Mouse (Mus musculus) B cell, adult 2 months (primary cell): Measurements from ENCODE around the gene Nectin1.
A peak's percentile ranks its signal among the peaks of the same experiment; 100 is the strongest.

Experiments
- DNase-seq, 2 experiments: peaks; one replicate each; pipeline ENCODE4 v3.0.0; 2022

Nectin1 gene

DNA sequence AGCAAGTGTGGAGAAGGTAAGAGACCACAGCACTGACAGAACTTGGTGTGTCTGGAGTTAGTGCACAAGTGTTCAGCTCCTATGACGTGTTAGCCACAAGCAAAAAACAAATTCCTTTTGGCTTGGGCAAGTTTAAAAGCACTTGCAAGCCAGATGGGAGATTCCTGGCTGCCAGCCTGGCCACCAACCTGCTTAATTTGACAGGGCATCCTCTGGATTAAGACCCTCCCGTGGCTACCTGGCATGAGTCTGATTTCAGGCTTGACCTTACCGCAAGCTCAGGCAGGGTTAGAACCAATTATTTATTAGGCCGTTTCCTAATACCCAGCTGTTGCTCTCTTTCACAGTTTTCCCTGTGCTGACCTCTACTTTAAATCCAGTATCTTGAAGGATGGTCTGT, 1.7 kb upstream of the Nectin1 start:
- no peak for DNase-seq

GRCm38 (mm10) chr9:43742902-43743646, 710 bp upstream of the Nectin1 start:
- DNase-seq = peak in 1 of 2 experiments; percentile 17

GRCm38 (mm10) chr9:43744138-43744981, 576 bp downstream of the Nectin1 start:
- peak; percentile 9 for DNase-seq

DNA sequence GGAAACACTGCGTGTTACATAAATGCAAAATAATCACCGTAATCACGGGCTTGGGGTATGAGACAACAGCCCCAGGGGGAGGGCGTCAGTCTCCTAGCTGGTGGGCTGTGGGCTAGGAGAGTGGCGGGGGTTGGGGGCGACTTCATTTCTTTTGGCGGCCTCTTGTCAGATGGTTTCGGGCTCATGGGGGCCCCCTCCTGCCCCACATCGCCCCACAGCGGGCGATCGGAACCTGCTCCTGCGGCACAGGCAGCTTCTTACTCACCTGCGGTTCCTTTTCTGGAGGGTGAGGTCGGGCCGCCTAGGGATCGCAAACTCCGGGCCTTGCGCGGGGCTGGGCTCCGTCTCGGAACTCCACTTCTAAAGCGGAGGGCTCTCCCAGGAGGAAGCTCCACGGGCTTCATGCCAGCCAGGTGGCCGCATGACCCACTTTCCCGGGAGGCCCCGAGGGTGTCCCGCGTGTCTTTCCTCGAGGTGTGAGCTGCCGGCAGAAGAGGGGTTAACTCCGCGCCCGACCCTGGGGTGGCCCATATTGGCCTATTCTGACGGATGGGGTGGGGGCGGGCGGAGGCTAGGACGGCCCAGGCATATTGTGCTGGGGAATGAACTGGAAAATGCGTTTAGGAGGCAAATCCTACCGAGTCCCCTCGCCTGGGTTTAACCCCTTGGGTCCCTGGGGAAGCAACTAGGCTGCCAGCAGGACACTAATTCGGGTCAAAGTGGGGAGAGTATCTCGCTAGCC, 1.4 kb downstream of the Nectin1 start:
- peak; percentile 43 to 48 for DNase-seq

DNA sequence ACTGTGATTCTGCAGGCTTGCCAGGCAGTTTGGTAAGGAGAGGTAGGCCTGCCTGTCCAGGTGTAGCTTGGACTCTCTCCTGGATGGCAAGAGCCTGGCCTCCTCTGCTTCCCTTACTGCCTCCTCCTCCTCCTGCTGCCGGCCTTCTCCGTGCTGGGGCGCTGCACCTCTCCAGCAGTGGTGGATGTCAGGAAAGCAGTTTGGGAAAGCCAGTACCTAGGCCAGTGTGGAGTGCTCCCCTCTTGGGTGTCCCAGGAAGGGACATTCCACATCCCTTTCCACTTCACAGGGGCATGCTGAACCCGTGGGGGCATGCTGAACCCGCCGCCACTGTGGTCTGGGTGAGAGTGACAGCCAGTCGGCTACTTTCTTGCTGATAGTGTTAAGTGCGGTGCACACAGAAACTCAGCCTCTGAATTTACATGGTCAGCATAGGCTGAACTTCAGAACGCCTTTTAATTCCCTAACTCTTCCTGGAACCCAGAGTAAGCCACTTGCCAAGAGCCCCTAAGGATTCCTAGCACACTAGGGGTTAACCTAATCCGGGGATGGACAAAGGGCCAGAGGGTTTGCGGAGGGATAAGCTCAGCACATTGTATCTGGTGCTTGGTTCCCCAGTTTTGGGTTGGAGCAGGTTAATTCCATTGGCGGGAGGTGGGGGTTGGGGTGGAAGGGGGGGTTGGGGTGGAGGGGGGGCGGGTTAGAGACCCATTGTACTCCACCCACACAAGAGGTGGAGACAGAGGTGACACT, 2.3 kb downstream of the Nectin1 start:
- no peak for DNase-seq

GRCm38 (mm10) chr9:43747710-43748109, 3.9 kb downstream of the Nectin1 start:
- DNase-seq = no peak

- DNase-seq = no peak
Observed at GRCm38 (mm10) chr9:43748519-43748918, 4.7 kb downstream of the Nectin1 start.

GRCm38 (mm10) chr9:43750053-43750452, 6.3 kb downstream of the Nectin1 start:
- no peak for DNase-seq

DNA sequence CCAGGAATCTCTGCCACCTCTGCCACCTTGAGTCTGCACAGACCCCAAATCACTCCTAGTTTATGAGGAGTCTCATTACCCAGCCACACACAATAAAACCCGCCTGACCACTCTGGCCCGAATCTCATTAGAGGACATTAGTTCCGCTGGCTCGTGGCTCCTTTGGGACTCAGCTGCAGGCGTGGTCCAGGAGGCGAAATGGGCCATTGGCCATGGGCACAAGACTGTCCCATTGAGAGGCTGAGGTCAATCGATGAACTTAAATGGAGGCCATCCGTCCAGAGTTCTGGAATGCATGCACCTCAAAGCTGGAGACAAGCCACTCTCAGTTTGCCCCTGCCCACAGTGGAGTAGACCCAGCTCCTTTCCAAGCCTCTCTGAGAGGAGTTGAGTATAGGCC, 7.3 kb downstream of the Nectin1 start:
- DNase-seq = no peak

DNA sequence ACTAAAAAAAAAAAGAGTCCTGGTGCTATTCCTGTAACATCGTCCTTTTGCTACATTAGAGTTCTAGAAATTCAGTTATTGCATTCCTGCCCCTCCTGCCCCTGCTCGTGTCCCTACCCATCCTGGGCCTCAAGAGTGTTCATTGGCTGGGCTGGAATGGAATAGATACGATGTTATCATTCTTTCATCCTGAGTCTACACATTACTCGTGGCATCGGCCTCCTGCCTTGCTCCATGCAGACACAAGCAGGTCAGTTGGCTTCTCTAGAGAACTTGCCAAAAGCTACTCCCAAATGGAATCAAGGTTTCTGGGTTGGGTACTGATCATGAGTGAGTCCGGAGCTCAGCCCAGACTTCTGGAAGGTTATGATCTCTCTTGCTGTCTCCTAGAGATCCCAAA, 9.7 kb downstream of the Nectin1 start:
- DNase-seq = no peak

GRCm38 (mm10) chr9:43754083-43754482, 10.3 kb downstream of the Nectin1 start:
- no peak for DNase-seq

DNA sequence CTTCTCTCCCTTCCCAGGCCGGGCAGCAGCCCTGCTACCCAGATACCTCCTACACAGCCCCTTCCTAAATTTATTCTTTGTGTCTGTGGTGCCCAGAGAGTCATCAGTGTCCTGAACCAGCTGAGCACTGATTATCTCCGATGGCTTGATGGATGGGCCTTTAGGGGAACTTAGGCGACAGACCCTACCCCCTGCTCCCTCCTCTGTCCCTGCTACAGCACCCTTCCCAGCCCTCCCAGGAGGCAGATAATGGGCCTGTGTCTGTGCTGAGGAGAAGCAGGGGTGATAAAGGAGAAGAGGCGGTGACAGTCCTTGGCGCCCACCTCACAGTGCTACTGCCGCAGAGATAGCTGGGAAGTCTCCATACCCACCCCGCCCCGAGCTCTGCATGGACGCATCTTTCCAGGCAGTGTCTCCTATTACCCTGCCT, 11.0 kb downstream of the Nectin1 start:
- no peak for DNase-seq

GRCm38 (mm10) chr9:43755464-43755863, 11.7 kb downstream of the Nectin1 start:
- no peak for DNase-seq

DNA sequence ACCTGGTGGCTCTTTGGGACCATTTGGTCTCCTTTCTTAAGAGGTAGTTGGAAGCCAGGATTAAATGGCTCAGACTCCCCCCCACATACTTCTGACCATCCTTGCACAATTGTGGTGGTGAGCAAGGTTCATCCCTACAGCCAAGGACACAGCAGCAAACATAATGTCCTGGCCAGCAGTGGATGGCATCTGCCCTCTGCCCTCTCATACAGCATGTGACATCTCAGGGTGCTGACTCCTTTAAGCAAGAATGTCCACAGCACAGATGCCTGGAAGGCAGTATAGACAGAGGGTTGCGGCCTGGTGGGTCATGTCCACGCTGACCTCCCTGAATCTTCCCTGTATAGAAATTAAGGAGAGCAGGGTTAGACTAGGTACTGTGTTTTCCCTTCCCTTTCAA, 12.1 kb downstream of the Nectin1 start:
- DNase-seq = no peak

GRCm38 (mm10) chr9:43757225-43757624, 13.4 kb downstream of the Nectin1 start:
- DNase-seq = no peak

- no peak for DNase-seq
Observed at GRCm38 (mm10) chr9:43757972-43758965, 14.5 kb downstream of the Nectin1 start.

DNA sequence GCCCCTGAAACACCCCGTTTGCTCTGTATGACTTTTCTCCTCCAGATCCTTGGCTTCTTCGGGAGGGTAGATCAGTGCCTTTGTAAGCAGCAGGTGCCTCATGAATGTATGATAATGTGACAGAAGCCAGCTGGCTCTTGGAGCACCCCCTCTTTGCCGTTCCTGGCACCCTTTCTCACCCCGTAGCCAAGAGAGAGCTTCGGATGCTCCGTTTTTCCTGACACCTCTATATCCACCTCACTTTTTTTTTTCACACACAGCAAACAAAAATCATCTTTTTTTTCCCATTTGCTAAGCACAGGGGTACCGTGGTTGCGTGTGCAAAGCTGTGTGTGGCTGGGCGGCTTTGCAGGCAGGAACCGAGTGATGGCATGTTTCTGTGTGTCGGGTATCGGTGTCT, 16.3 kb downstream of the Nectin1 start:
- DNase-seq = no peak

- peak in 1 of 2 experiments; percentile 8 for DNase-seq
Observed at GRCm38 (mm10) chr9:43761181-43761820, 17.5 kb downstream of the Nectin1 start.

- peak; percentile 61 to 76 for DNase-seq
Observed at GRCm38 (mm10) chr9:43761941-43762340, 18.2 kb downstream of the Nectin1 start.

DNA sequence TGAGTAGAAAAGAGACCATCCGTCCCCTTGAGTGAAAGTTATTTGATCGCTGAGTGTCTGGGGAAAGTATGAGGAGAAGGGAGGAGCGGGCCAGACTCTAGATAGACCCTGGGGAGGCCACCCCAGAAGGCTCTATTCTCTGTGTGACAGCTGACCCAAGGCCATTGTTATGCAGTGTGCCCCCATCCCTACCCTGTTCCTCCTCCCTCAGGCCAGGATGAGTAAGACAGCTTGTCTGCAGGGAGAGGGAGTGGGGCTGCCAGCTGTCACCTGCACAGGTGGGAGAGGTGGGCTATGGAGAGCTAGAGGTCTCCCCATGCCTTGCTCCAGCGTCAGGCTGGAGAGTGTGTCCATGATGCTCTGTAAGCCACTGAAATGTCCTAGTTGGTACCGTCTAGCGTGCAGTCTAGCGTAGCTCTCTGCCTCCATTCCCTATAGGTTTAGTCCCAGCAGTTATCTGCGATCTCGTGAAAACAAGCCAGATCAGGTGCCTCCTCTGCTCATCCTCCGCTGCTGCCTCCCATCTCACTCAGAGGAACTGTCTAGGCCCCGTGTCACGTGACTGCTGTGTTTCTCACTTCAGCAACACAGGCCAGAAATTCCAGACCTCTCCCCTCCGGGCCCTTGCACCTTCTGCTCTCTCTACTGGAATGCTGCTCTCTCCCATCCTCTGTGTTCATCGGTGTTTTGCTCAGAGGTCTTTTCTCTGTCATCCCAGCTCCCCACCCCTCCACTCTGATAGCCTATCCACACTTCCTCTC, 21.8 kb downstream of the Nectin1 start:
- DNase-seq = no peak
